Mouse (Mus musculus): ENCODE results near the gene Dio2. TPM values are rescaled to one million over a fixed set of nuclear protein-coding genes. Genes with fewer than 3 reads are reported as not detected.

The Dio2 gene
- 0.09 TPM in 1 of 2 replicates, not detected in the other for polyA plus RNA-seq (2015; fragmentation: Nextera tagmentation; extraction: Ambion mirVana)

- H3K4me2 ChIP-seq (replicated peaks): peak within 1 kb of the TSS; percentile 28
- H3K9me3 ChIP-seq: no peaks in the 10 kb centered on the region
- H3K36me3 ChIP-seq: no peaks in the 10 kb centered on the region
- H3K27me3 ChIP-seq: peaks cover 5% of the 10 kb centered on the region; the same call in 1 of the 2 replicates
- 0 out of 2 replicates have a peak, but pooled peaks cover 7% of the 10 kb centered on the region for H3K4me1 ChIP-seq (replicated peaks)
- no peak for ATAC-seq
- WGBS: 18% methylated on average over 10 of the region's 10 CpGs
- no peak within 1 kb of the TSS; the same call in 1 of the 2 replicates for H3K9ac ChIP-seq (replicated peaks)
- no peak within 1 kb of the TSS for H3K27ac ChIP-seq
- H3K4me3 ChIP-seq (replicated peaks): no peak within 1 kb of the TSS
These were observed at the start of gene Dio2 for GRCm38 (mm10) chr12:90738388-90739223. Gene Dio2 (minus strand): TSS chr12:90738438.

- no peaks in the 10 kb centered on the region for H3K27me3 ChIP-seq
- H3K9ac ChIP-seq (replicated peaks): no peak overlapping the region
- H3K4me1 ChIP-seq (replicated peaks): no peaks in the 10 kb centered on the region
- no peak overlapping the region for H3K4me3 ChIP-seq (replicated peaks)
- 78% methylated on average over 4 of the region's 4 CpGs for WGBS
- no peak overlapping the region for H3K4me2 ChIP-seq (replicated peaks)
- H3K9me3 ChIP-seq: no peaks in the 10 kb centered on the region
- H3K27ac ChIP-seq: no peak overlapping the region
- no peaks in the 10 kb centered on the region for H3K36me3 ChIP-seq
- no peak for ATAC-seq
These were observed 43.2 kb upstream of the Dio2 start for GRCm38 (mm10) chr12:90781438-90781837.

GRCm38 (mm10) chr12:90744752-90745151 is 6.5 kb upstream of the Dio2 start:
- Histone ChIP-seq H3K36me3 (no peaks in the 10 kb centered on the region), H3K9ac (replicated peaks) (no peak overlapping the region), H3K4me1 (replicated peaks) (no peaks in the 10 kb centered on the region), H3K4me3 (replicated peaks) (no peak overlapping the region), H3K27ac (no peak overlapping the region), H3K27me3 (no peaks in the 10 kb centered on the region), H3K9me3 (no peaks in the 10 kb centered on the region), H3K4me2 (replicated peaks) (no peak overlapping the region)
- no peak for ATAC-seq

- 0 out of 2 replicates have a peak, but pooled peaks cover 4% of the 10 kb centered on the region for H3K4me1 ChIP-seq (replicated peaks)
- no peak overlapping the region for H3K9ac ChIP-seq (replicated peaks)
- no peaks in the 10 kb centered on the region for H3K9me3 ChIP-seq
- 57% methylated on average over 3 of the region's 3 CpGs for WGBS
- H3K4me2 ChIP-seq (replicated peaks): no peak overlapping the region
- no peak overlapping the region for H3K4me3 ChIP-seq (replicated peaks)
- H3K27me3 ChIP-seq: no peaks in the 10 kb centered on the region
- no peaks in the 10 kb centered on the region for H3K36me3 ChIP-seq
- no peak overlapping the region for H3K27ac ChIP-seq
- ATAC-seq: no peak
These were observed 5.4 kb upstream of the Dio2 start for GRCm38 (mm10) chr12:90743633-90744032.

GRCm38 (mm10) chr12:90740468-90740867 is 2.2 kb upstream of the Dio2 start:
- Histone ChIP-seq H3K9ac (replicated peaks) (no peak overlapping the region), H3K27ac (no peak overlapping the region), H3K4me1 (replicated peaks) (0 out of 2 replicates have a peak, but pooled peaks cover 7% of the 10 kb centered on the region), H3K27me3 (peaks cover 5% of the 10 kb centered on the region; the same call in 1 of the 2 replicates), H3K4me2 (replicated peaks) (no peak overlapping the region), H3K9me3 (no peaks in the 10 kb centered on the region), H3K36me3 (no peaks in the 10 kb centered on the region), H3K4me3 (replicated peaks) (no peak overlapping the region)
- no peak for ATAC-seq
- WGBS: 40% methylated on average over 2 of the region's 2 CpGs

- ATAC-seq: no peak
- 85% methylated on average over 13 of the region's 13 CpGs for WGBS
- no peaks in the 10 kb centered on the region for H3K36me3 ChIP-seq
- no peak overlapping the region for H3K9ac ChIP-seq (replicated peaks)
- peaks cover 5% of the 10 kb centered on the region; the same call in 1 of the 2 replicates for H3K27me3 ChIP-seq
- no peak overlapping the region for H3K4me3 ChIP-seq (replicated peaks)
- no peak overlapping the region for H3K27ac ChIP-seq
- no peaks in the 10 kb centered on the region for H3K9me3 ChIP-seq
- H3K4me1 ChIP-seq (replicated peaks): 0 out of 2 replicates have a peak, but pooled peaks cover 7% of the 10 kb centered on the region
- H3K4me2 ChIP-seq (replicated peaks): peak overlapping the region; percentile 28; the same call in 1 of the 2 replicates
These were observed 306 bp downstream of the Dio2 start for GRCm38 (mm10) chr12:90737932-90738331.

- Histone ChIP-seq H3K9me3 (no peaks in the 10 kb centered on the region), H3K4me2 (replicated peaks) (no peak overlapping the region), H3K27ac (no peak overlapping the region), H3K9ac (replicated peaks) (no peak overlapping the region), H3K4me1 (replicated peaks) (0 out of 2 replicates have a peak, but pooled peaks cover 7% of the 10 kb centered on the region), H3K36me3 (no peaks in the 10 kb centered on the region), H3K4me3 (replicated peaks) (no peak overlapping the region), H3K27me3 (peaks cover 5% of the 10 kb centered on the region; the same call in 1 of the 2 replicates)
- no peak for ATAC-seq
- 88% methylated on average over 6 of the region's 6 CpGs for WGBS
These were observed 2.8 kb downstream of the Dio2 start for GRCm38 (mm10) chr12:90735447-90735846.

- Histone ChIP-seq H3K9ac (replicated peaks) (no peak overlapping the region), H3K36me3 (no peaks in the 10 kb centered on the region), H3K4me2 (replicated peaks) (no peak overlapping the region), H3K4me3 (replicated peaks) (no peak overlapping the region), H3K9me3 (no peaks in the 10 kb centered on the region), H3K4me1 (replicated peaks) (0 out of 2 replicates have a peak, but pooled peaks cover 7% of the 10 kb centered on the region), H3K27ac (no peak overlapping the region), H3K27me3 (peaks cover 5% of the 10 kb centered on the region; the same call in 1 of the 2 replicates)
- WGBS: 85% methylated on average over 5 of the region's 5 CpGs
- no peak for ATAC-seq
These were observed 3.7 kb downstream of the Dio2 start for GRCm38 (mm10) chr12:90734503-90734902.

GRCm38 (mm10) chr12:90733721-90734120 is 4.5 kb downstream of the Dio2 start:
- Histone ChIP-seq H3K9ac (replicated peaks) (no peak overlapping the region), H3K36me3 (no peaks in the 10 kb centered on the region), H3K27ac (no peak overlapping the region), H3K4me3 (replicated peaks) (no peak overlapping the region), H3K4me2 (replicated peaks) (no peak overlapping the region), H3K4me1 (replicated peaks) (0 out of 2 replicates have a peak, but pooled peaks cover 4% of the 10 kb centered on the region), H3K27me3 (peaks cover 5% of the 10 kb centered on the region; the same call in 1 of the 2 replicates), H3K9me3 (no peaks in the 10 kb centered on the region)
- ATAC-seq: no peak
- WGBS: 80% methylated on average over 6 of the region's 6 CpGs

- H3K9me3 ChIP-seq: no peaks in the 10 kb centered on the region
- H3K4me3 ChIP-seq (replicated peaks): no peak overlapping the region
- no peaks in the 10 kb centered on the region for H3K36me3 ChIP-seq
- no peak overlapping the region for H3K27ac ChIP-seq
- ATAC-seq: no peak
- H3K4me1 ChIP-seq (replicated peaks): 0 out of 2 replicates have a peak, but pooled peaks cover 4% of the 10 kb centered on the region
- H3K4me2 ChIP-seq (replicated peaks): no peak overlapping the region
- H3K9ac ChIP-seq (replicated peaks): no peak overlapping the region
- 52% methylated on average over 10 of the region's 10 CpGs for WGBS
- no peaks in the 10 kb centered on the region for H3K27me3 ChIP-seq
These were observed 8.6 kb downstream of the Dio2 start for GRCm38 (mm10) chr12:90729648-90730047.

- Histone ChIP-seq H3K4me3 (replicated peaks) (no peak overlapping the region), H3K27me3 (no peaks in the 10 kb centered on the region), H3K9me3 (no peaks in the 10 kb centered on the region), H3K9ac (replicated peaks) (no peak overlapping the region), H3K4me1 (replicated peaks) (0 out of 2 replicates have a peak, but pooled peaks cover 4% of the 10 kb centered on the region), H3K4me2 (replicated peaks) (no peak overlapping the region), H3K27ac (no peak overlapping the region), H3K36me3 (no peaks in the 10 kb centered on the region)
- WGBS: 83% methylated on average over 8 of the region's 8 CpGs
- no peak for ATAC-seq
These were observed 13.1 kb downstream of the Dio2 start for GRCm38 (mm10) chr12:90725107-90725506.

- H3K4me2 ChIP-seq (replicated peaks): no peak overlapping the region
- no peak overlapping the region for H3K27ac ChIP-seq
- 0 out of 2 replicates have a peak, but pooled peaks cover 4% of the 10 kb centered on the region for H3K4me1 ChIP-seq (replicated peaks)
- H3K9ac ChIP-seq (replicated peaks): no peak overlapping the region
- no peaks in the 10 kb centered on the region for H3K36me3 ChIP-seq
- no peak for ATAC-seq
- 81% methylated on average over 11 of the region's 11 CpGs for WGBS
- H3K27me3 ChIP-seq: no peaks in the 10 kb centered on the region
- H3K9me3 ChIP-seq: no peaks in the 10 kb centered on the region
- H3K4me3 ChIP-seq (replicated peaks): no peak overlapping the region
These were observed 13.6 kb downstream of the Dio2 start for GRCm38 (mm10) chr12:90724644-90725043.
